Mouse (Mus musculus) stomach, postnatal 0 days (tissue): Measurements from ENCODE around the gene Gm21970.

ENCODE experiments used
- CTCF ChIP-seq: IDR thresholded peaks from 2 replicates; pipeline ENCODE4 v1.5.1; 2016; ENCODE audit warnings: antibody characterized with exemption, low read depth, mild to moderate bottlenecking, moderate library complexity
- EP300 ChIP-seq: optimal IDR thresholded peaks from 2 replicates; pipeline ENCODE3; 2016; ENCODE audit warnings: antibody characterized with exemption

- TF ChIP-seq CTCF (no peak), EP300 (no peak)
Observed at GRCm38 (mm10) chr16:91359531-91359930, 32.0 kb upstream of the Gm21970 start.
